Mouse (Mus musculus): ENCODE measurements at regions not wholly inside any gene's neighbourhood (a gene's known extent, or its start where the extent isn't known, plus 50 kb on each side); places are given as distances from the start of the nearest gene placed in this dataset.

DNA sequence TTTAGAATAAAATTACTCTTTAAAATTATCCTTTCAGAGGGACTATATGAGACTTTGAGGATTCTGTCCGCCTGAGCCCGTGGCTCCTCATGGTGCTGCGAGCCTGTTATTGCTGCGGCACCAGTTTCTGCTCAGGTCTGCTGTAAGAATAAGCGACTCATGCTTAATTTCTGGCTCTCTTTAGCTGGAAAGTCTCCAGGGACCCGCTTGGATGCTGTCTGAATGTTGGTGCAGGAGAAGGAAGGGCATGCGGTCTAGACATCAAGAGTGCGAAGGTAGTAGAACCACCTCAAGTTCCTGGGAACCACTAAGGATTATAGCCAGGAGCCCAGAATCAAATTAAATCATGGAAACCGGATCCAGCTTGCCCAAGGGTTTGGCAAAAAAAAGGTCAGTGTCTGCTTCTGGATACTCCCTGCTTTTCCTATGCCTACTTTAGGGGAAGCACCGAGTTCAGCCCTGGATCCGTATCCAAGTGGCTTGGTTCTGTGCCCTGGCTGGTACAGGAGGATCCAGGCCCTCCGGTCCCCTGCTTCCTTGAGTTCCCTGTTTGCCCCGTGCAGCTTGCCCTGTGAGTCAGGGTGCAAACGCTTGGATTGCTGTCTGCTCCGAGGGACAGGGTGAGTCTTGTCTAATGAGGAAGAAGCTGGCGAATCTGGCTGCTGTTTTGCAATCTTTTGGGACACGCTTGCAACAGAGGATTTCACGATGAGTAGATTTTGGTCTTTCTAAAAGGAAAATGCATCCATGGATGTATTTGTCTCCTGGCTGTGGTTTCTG is 138.2 kb upstream of the Prickle1 start:
- no peaks in the 10 kb centered on the region for H3K9me3 ChIP-seq (replicated peaks; ENCODE audit: insufficient read depth, low read length)
- no peak overlapping the region for H3K27ac ChIP-seq (ENCODE audit: control insufficient read depth, low read depth, low read length)
- no peaks in the 10 kb centered on the region for H3K36me3 ChIP-seq (ENCODE audit: control insufficient read depth in 1 of 2, insufficient read depth in 2 of 2, low read length in 2 of 2)
- no peaks in the 10 kb centered on the region for H3K4me1 ChIP-seq (ENCODE audit: control insufficient read depth in 1 of 2, insufficient read depth in 2 of 2, low read length in 2 of 2)
- no peak for DNase-seq (ENCODE audit: low read depth, low spot score)
- H3K4me3 ChIP-seq (ENCODE audit: control insufficient read depth in 1 of 2, insufficient read depth in 1 of 2, low read depth in 2 of 2, low read length in 2 of 2) = no peak overlapping the region
- H3K27me3 ChIP-seq (ENCODE audit: control insufficient read depth in 1 of 2, insufficient read depth in 2 of 2, low read length in 2 of 2) = no peaks in the 10 kb centered on the region
- no peak overlapping the region for H3K9ac ChIP-seq (ENCODE audit: control insufficient read depth, low read depth, low read length, poor library complexity, severe bottlenecking)
- H3K79me2 ChIP-seq (ENCODE audit: control insufficient read depth, insufficient read depth, low read length, poor library complexity) = no peaks in the 10 kb centered on the region
- no peak for TF ChIP-seq ZNF384 (IDR thresholded peaks at IDR 0.05; ENCODE audit: low read depth, low read length)
- TF ChIP-seq MAFK (IDR thresholded peaks at IDR 0.05; ENCODE audit: borderline replicate concordance, low read depth, low read length) = no peak
- no peak for TF ChIP-seq POLR2A (IDR thresholded peaks at IDR 0.05; ENCODE audit: control insufficient read depth in 1 of 2, insufficient read depth in 1 of 2, low read depth in 1 of 2, low read length in 2 of 2, poor library complexity in 1 of 2)
- no peak for TF ChIP-seq NELFE (IDR thresholded peaks at IDR 0.05; ENCODE audit: low read depth, low read length)
- no peak for TF ChIP-seq EP300 (IDR thresholded peaks at IDR 0.05; ENCODE audit: low read depth in 1 of 2, low read length in 2 of 2)
- no peak for TF ChIP-seq MEF2A (IDR thresholded peaks at IDR 0.05; ENCODE audit: extremely low read depth, insufficient replicate concordance, low read depth, low read length, poor library complexity, severe bottlenecking)
- no peak for TF ChIP-seq RCOR1 (IDR thresholded peaks at IDR 0.05; ENCODE audit: low read depth, low read length)
- TF ChIP-seq TAL1 (IDR thresholded peaks at IDR 0.05; ENCODE audit: low read length) = no peak
- TF ChIP-seq CTCF (IDR thresholded peaks at IDR 0.05 in 2 of 3, conservative IDR thresholded peaks at IDR 0.05 in 1 of 3; ENCODE audit: control insufficient read depth in 1 of 3, insufficient read depth in 1 of 3, low read depth in 2 of 3, low read length in 3 of 3, poor library complexity in 1 of 3, severe bottlenecking in 1 of 3) = no peak
- no peak for TF ChIP-seq E2F4 (IDR thresholded peaks at IDR 0.05; ENCODE audit: borderline replicate concordance, low read depth, low read length)
- TF ChIP-seq MAZ (IDR thresholded peaks at IDR 0.05; ENCODE audit: low read depth, low read length) = no peak
- TF ChIP-seq RAD21 (IDR thresholded peaks at IDR 0.05; ENCODE audit: low read depth, low read length) = no peak
- no peak for TF ChIP-seq MYB (IDR thresholded peaks at IDR 0.05; ENCODE audit: low read depth, low read length)

- Histone ChIP-seq H3K79me2 (ENCODE audit: control insufficient read depth, insufficient read depth, low read length, poor library complexity) (no peaks in the 10 kb centered on the region), H3K4me3 (ENCODE audit: control insufficient read depth in 1 of 2, insufficient read depth in 1 of 2, low read depth in 2 of 2, low read length in 2 of 2) (no peak overlapping the region), H3K9me3 (replicated peaks; ENCODE audit: insufficient read depth, low read length) (no peaks in the 10 kb centered on the region), H3K4me1 (ENCODE audit: control insufficient read depth in 1 of 2, insufficient read depth in 2 of 2, low read length in 2 of 2) (no peaks in the 10 kb centered on the region), H3K27ac (ENCODE audit: control insufficient read depth, low read depth, low read length) (no peak overlapping the region), H3K27me3 (ENCODE audit: control insufficient read depth in 1 of 2, insufficient read depth in 2 of 2, low read length in 2 of 2) (no peaks in the 10 kb centered on the region), H3K9ac (ENCODE audit: control insufficient read depth, low read depth, low read length, poor library complexity, severe bottlenecking) (no peak overlapping the region), H3K36me3 (ENCODE audit: control insufficient read depth in 1 of 2, insufficient read depth in 2 of 2, low read length in 2 of 2) (no peaks in the 10 kb centered on the region)
- TF ChIP-seq ZC3H11A (IDR thresholded peaks at IDR 0.05; ENCODE audit: low read depth, low read length) (no peak), MXI1 (IDR thresholded peaks at IDR 0.05; ENCODE audit: low read depth, low read length) (no peak), ELF1 (IDR thresholded peaks at IDR 0.05; ENCODE audit: low read depth, low read length) (no peak), MAX (IDR thresholded peaks at IDR 0.05; ENCODE audit: low read length) (no peak), NRF1 (IDR thresholded peaks at IDR 0.05; ENCODE audit: insufficient read depth, low read depth, low read length, poor library complexity, severe bottlenecking) (no peak), EP300 (IDR thresholded peaks at IDR 0.05; ENCODE audit: low read depth in 1 of 2, low read length in 2 of 2) (no peak), NELFE (IDR thresholded peaks at IDR 0.05; ENCODE audit: low read depth, low read length) (no peak), UBTF (IDR thresholded peaks at IDR 0.05; ENCODE audit: borderline replicate concordance, insufficient read depth, low read depth, low read length) (no peak), USF2 (IDR thresholded peaks at IDR 0.05; ENCODE audit: borderline replicate concordance in 1 of 2, insufficient read depth in 1 of 2, low read depth in 1 of 2, low read length in 2 of 2) (no peak), TCF12 (IDR thresholded peaks at IDR 0.05; ENCODE audit: low read depth, low read length) (no peak), ETS1 (IDR thresholded peaks at IDR 0.05; ENCODE audit: low read depth, low read length) (no peak), POLR2A (IDR thresholded peaks at IDR 0.05; ENCODE audit: control insufficient read depth in 1 of 2, insufficient read depth in 1 of 2, low read depth in 1 of 2, low read length in 2 of 2, poor library complexity in 1 of 2) (no peak), E2F4 (IDR thresholded peaks at IDR 0.05; ENCODE audit: borderline replicate concordance, low read depth, low read length) (no peak), GATA1 (IDR thresholded peaks at IDR 0.05; ENCODE audit: low read depth, low read length) (no peak), CHD1 (IDR thresholded peaks at IDR 0.05; ENCODE audit: low read depth, low read length) (no peak), CHD2 (IDR thresholded peaks at IDR 0.05; ENCODE audit: low read length) (no peak)
- DNase-seq (ENCODE audit: low read depth, low spot score) = no peak
Measured at GRCm38 (mm10) chr15:93732825-93733224, 137.1 kb upstream of the Prickle1 start.
